Mouse (Mus musculus) cerebral cortex, adult 2 months (tissue): Measurements from ENCODE around the gene Fermt1.

Experiments
- WGBS: fragments of 180-500 bp; shearing (Covaris S2); methylation state at CpG from one replicate; pipeline ENCODE4 v1.1.7; 2018; 5-methylcytosine and 5-hydroxymethylcytosine counted together

Fermt1 gene

DNA sequence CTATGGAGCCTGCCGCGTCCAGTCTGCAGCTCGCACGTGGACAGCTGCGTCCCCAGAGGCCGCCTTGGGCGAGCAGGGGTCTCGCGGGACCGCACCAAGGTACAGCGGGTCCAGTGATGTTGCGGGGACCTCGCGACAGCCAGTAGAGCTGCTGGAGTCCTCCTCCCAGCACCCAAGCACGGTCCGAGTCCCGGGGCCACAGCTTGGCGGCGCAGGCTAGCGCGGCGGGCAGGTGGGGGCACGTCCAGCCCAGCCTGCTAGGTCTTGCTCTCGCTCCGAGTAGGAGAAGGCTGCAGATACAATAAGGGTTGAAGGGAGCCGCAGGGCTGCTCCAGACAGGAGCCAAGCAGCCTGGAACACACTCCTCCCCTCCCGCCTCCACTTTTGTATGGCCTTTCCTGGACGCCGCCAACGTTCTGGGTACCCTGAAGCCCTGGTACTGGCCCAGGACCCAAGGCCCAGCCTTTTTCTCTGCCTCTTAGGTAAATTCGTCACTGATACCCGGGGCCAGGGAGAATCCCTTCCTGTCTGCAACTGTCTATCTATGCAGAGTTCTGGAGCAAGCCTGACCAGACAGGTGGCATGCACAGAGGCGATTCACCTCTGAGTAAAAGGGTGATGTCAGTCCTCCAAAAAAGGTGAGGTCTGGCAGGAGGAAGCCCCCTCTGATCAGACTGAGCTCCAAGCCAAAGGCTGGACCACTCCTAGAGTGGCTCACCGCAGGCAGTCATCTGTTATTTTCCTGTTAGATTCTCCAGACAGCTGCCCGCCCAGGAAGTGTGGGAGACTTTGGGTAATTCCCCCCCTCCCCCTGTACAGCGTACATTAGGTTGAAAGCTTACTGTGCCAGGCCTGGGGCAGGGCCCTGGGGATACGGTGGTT is at the start of gene Fermt1:
Gene Fermt1 (minus strand): TSS at position 581 of the 882 bp plus-strand sequence.
- 4% methylated on average over 37 of the region's 37 CpGs for WGBS

DNA sequence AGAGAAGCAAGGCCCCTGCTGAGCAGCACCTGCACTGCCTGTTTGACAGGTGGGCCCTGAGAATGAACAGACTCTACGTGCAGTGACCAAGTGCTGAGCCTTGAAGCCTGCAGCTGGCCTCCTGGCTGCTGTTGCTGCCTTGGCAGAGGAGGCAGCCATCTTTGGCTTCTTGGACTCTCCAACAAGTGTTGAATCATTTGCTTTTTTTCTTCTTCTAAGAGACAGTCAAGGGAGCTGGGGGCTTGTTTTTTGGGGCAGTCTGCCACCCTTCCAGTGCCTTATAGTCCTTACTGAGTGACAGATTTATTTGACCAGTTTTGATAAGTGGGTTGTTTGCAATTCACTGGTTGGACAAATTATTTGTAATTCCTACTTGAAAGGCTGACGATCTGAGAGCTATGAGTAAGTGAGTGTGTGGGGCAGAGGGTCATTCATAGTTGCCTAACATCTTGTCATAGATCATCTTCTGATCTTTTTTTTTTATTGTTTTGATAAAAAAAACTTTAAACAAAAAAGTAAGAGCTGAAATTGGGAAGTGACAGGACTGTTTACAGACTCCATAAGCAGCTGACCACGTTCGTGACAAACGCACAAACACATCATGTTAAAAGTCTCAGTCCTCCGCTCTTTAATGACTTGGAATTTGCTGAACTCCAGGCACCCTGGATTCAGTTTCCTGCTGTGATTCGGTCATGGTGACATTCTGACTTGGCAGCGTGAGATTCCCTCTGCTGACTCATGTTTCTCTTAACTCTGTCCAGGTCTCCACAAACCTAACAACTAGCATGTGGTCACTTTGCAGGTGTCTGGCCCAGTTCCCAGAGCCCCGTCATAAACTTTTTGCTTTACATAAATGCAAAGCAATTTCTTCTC is 47.2 kb upstream of the Fermt1 start:
- WGBS: 75% methylated on average over 9 of the region's 9 CpGs

DNA sequence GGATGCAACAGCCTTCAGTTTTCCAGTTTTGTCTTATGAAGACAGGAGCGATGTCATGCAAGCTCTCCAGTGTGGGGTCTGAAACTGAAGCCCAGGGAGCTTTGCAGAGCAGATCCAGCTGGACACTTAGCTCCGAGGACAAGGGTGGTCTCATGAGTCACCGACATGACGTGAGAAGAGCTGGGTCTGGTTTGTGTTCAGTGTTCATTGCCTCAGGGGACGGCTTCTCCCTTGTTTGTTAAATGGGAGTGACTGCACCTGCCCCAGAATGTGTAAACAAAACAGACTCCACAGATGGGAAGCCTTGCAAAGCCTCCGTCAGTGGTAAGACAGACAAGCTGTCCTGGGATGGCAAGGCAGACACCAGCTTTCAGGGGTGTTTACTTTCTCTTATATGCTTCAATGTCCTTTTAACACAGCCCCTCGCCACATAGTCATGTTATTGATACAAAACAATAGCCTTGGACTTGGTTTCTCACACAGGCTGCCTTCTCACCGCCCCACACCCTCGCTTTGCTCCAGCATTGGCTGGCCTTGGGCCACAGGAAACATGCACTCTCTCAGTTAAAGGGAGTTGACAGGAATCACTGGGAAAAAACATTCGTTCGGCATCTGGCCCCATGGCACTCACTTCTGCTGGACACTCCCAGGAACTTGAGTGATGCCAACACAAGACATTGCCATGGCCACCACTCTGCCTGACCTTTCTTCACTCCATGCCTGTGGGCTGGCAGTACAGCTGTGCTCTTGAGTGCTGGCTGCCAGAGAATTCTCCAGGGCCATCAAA is 44.3 kb upstream of the Fermt1 start:
- 58% methylated on average over 11 of the region's 11 CpGs for WGBS

DNA sequence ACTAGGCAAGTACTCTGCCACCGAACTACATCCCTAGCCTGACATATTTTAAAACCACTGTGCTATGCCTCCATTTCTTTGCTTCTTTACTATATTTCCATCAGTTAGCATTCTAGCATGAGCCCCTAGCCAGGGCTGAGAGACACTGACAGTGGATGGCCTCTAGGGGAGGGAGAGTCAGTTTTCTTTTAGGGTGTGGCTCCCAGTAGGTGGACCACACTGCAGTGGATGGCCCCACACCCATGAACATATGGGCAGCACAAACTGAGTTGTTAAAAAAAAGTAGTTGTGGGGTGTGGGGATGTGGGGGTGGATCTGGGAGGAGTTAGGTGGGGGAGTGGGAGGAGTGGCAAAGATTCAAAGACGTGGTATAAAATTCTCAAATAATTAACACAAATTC is 27.6 kb upstream of the Fermt1 start:
- WGBS: 76% methylated on average over 2 of the region's 2 CpGs

DNA sequence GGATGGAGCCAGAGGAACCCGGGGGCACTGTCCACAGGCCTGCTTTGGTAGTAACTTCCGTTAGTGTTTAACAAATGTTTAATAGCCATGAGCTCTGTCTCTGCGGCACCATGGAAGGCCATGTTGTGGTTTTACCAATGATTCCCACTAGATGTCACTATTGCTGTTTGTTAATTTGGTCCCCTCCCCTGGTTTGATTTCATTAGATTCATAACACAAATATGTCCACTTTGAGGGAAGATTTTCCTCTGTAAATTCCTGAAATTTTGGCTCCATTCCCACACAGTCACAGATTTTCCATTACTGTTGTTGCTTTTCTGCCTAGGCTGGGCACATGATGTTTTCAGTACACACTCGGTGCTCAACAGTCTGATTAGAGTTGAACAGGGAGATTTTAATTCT is 25.1 kb upstream of the Fermt1 start:
- 18% methylated on average over 4 of the region's 4 CpGs for WGBS

DNA sequence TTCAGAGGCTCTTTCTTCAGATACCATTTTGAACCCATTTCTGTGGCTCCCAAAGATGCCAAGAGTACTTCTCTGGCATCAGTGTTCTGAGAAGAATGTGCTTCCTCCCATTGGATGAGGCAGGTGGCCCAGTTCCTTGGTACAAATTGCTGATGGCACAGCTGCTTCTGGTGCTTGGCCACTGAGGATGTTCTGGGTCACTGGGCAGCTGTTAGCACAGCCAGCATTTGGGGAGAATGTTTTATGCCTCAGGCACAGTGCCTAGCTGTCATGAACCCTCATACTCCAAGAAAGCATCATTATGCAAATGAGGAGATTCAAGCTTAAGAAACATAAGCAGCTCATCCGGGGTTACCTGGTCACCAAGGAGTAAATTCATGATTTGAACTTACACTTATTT is 12.1 kb upstream of the Fermt1 start:
- WGBS: 83% methylated on average over 1 of the region's 1 CpGs

DNA sequence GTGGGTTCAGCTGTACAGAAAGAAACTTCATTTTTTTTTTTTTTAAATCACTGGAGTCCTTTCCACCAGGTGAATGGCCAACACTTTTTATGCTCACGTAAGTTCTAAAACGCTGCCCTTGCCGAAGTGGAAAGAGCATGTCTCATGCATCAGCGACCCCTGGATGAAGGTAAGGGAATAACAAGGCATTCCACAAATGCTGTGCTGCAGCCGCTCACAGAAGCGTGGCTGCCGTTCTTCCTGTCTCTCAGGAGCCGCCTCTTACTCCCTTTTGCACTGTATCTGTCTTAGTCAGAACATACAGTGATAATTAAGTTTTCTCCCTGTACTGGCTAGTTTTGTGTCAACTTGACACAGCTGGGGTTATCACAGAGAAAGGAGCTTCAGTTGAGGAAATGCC is 6.5 kb upstream of the Fermt1 start:
- 4% methylated on average over 8 of the region's 8 CpGs for WGBS

DNA sequence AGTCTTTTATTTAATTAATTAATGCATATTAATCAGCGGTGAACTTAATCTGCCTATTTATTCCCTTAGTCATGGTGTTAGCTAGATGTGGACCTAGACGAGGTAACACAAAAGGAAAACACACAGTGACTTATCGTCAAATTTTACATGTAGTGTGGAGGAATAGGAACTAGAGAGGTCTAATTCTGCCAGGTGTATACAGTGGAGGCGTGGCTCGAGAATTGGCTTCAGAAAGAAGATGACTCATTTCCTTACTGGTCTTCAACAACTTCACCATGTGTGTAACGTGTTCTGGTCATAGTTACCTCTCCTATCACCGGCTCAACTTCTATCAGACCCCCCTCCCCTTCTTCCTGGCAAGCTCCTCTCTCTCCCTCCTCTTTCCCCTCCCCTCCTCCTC is 2.5 kb upstream of the Fermt1 start:
- 78% methylated on average over 7 of the region's 7 CpGs for WGBS

DNA sequence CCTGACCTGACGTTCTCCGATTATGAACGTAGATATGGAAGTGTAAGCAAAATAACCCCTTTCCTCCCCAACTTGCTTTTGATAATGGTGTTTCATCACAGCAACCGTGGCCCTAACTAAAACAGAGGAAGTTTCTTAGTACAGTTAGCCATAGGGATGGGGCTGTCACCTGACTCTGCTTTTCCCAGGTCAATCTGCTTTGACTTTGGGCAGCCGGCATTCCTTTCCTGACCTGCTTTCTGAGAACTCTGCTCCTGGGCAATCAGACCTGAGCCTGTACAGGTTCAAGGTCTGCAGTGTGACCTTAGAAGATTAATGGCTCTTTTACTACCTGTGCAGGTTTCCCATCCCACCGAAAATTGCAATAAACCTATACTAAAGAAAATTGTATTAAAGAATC is 1.3 kb upstream of the Fermt1 start:
- WGBS: 83% methylated on average over 6 of the region's 6 CpGs

DNA sequence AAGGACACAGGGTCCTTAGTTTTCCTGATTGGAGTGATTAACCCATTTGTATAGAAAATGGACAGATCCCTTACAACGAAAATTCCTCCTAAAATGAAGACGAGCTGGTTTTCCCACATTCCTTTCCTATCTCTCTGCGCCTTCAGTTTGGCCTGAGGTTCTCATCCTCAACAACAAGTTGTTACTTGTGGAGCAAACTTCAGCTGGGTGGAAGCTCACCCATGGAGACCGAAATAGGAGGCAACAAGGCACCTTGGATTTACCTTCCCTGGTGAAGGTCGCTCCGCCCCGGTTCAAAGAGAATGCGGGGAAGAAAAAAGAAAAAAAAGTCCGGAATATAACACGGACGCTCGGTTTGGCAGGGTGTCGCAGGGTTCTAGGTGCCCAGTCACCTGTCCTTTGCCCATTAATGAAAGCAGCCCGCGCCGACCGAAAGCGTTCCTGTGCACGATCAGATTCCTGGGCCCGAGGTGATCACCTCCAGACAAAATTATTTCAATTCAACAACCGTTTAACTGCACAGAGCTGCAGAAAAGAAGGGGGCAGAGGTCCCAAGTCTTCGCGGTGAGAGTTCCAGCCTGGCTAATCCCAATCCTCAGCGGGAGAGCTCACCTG is 888 bp downstream of the Fermt1 start:
- 12% methylated on average over 24 of the region's 24 CpGs for WGBS

DNA sequence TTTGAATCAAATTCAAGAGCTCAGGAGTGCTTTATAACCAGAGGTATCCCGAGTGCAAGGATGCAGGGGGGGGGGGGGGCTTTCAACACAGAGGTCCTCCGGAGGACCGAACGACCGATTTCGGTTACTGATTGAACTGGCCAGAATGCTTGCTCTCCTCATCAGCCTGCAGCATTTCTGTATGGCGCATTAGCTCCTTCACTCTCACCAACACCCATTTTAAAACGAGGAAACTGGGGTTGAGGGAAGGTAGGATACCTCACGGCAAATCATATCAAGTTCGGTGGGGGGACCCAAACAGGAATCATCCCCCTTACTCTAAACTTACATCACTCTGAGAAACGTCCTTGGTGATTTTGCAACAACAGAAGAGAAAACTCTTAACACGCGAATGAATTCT is 1.7 kb downstream of the Fermt1 start:
- 53% methylated on average over 13 of the region's 13 CpGs for WGBS

DNA sequence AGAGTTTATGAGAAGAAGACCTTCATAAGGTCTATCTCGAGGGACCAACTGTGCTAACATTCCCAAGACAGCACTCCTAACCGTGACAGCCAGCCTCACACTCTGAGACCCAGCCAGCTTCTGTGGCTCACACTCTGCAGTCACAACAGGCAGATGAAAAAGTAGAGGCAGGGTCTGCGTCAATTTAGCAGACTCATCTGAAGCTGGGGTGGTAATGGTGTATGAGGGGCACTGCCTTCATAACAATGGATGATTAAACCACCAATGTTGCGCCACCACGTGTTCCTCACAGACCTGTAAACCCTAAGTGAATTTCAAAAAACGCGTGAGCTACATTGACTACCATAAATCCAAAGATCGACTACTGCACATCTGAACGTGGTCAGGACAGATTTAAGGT is 2.1 kb downstream of the Fermt1 start:
- WGBS: 63% methylated on average over 9 of the region's 9 CpGs

DNA sequence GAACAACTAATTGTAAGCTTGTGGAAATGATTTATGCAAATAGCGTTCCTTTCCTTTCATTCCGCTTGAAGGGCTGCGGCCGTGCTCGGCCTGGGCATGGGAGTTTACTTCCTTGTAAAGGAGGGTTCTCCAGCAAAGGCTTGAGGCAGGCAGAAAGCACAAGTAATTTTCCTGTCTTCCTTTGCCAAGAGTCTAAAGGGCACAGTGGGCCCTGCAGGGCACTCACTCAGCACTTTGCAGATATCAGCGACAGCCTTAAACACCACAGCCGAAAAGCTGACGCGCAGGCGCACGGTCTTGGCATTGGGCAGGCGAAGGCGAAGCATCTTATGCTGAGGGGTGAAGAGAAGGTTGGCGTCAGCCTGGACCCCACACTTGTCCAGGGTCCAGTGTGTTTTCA is 6.7 kb downstream of the Fermt1 start:
- WGBS: 78% methylated on average over 14 of the region's 14 CpGs

DNA sequence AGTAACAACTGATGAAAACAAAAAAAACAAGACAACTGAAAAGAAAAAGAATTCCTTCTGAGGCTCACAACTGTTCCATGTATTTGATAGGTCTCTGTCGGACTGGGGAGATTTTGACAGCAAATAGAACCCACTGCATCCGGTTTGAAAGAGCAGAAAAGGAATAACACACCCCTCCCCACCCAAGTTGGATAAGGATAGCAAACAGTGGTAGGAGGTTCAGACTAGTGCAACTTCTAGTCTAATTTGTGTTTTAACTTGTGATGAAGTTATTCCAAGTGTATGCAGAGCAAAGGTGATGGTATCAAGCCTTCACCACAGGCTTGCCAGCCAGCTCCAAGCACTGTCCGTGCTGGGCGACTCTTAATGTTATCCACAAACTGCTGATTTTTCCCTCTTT is 9.5 kb downstream of the Fermt1 start:
- WGBS: 85% methylated on average over 4 of the region's 4 CpGs

DNA sequence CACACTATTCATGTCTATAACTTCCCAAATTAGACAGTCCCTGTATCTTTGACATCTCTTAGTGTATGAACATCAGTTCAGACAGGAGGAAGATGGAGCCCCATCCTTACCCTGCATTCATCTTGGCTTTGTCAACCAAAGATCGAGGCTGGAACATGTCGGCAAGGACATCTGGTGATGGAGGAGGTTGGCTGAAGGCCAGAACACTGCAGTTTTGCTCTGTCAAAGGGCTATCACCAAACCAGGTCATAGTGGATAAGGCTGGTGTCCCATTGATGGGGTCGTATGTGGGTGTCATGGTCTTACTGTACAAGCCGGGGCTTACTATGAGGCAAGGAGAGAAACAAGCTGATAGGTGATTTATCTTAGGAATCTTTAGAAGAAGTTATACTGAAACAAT is 11.0 kb downstream of the Fermt1 start:
- 89% methylated on average over 4 of the region's 4 CpGs for WGBS

DNA sequence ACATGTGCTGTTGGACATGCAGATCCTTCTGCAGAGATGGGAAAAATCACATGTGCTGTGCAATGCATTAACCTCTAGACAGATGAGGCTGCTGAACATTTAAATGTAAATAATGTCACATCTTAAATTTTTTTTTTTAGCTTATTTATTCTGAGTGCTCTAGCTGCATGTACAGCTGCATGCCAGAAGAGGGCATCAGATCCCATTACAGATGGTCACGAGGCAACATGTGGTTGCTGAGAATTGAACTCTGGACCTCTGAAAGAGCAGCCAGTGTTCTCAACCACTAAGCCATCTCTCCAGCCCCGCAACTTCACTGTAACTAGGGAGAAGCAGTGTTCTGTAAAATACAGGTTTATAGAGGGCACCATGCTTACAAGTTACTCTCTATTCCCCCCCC is 11.6 kb downstream of the Fermt1 start:
- 81% methylated on average over 2 of the region's 2 CpGs for WGBS

DNA sequence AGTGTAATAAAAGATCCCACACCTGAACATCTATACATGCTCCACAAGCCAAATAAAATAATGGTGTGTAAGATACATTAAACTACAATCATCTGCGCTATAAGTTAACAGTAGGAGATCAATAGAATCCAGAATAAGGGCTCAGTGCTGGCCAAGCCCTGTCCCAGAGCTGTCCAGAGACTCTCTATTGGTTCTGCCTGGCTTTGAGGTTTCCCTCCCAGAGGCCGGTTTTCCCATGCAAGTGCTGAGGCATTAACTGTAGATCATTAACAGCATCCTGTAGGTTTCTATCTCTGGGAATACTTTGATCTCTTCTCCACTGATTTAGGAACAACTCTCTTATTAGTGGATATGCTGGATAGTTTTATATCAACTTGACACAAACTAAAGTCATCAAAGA is 16.7 kb downstream of the Fermt1 start:
- WGBS: 90% methylated on average over 2 of the region's 2 CpGs

DNA sequence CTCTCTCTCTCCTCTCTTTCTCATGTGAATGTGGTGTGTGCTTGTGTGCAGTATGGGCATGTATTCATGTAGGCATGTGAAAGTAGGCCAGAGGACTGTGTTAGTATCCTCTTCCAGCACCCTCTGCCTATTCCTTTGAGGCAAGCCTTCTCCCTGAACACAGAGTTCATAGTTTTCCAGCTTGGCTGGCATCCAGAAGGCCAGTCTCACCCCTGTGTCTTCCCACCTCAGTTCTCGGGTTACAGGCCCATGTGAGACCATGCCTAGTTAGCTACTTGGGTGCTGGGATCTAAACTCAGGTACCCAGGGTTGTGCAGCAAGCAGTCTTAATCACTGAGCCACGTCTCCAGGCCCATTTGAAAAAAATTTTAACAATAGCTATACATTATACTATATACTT is 17.8 kb downstream of the Fermt1 start:
- 75% methylated on average over 2 of the region's 2 CpGs for WGBS

DNA sequence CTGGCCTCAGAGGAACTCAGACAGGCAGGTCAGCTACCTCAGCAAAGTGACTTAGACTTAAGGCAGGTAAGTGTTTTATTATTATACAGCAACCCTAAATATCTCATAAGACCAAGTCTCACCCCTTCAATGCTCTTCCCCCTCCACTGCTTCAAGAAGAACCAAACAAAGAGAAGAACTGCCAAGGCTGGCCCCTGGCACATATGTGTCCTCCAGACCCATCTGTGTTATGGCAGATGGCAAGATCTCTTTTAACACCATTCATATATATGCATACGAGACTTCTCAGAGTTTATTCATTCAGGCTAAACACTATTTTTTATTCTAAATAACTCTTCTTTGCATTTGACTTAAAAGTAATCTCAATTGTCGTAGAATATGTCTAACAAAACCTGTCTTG is 18.4 kb downstream of the Fermt1 start:
- 55% methylated on average over 2 of the region's 2 CpGs for whole genome bisulfite sequencing

DNA sequence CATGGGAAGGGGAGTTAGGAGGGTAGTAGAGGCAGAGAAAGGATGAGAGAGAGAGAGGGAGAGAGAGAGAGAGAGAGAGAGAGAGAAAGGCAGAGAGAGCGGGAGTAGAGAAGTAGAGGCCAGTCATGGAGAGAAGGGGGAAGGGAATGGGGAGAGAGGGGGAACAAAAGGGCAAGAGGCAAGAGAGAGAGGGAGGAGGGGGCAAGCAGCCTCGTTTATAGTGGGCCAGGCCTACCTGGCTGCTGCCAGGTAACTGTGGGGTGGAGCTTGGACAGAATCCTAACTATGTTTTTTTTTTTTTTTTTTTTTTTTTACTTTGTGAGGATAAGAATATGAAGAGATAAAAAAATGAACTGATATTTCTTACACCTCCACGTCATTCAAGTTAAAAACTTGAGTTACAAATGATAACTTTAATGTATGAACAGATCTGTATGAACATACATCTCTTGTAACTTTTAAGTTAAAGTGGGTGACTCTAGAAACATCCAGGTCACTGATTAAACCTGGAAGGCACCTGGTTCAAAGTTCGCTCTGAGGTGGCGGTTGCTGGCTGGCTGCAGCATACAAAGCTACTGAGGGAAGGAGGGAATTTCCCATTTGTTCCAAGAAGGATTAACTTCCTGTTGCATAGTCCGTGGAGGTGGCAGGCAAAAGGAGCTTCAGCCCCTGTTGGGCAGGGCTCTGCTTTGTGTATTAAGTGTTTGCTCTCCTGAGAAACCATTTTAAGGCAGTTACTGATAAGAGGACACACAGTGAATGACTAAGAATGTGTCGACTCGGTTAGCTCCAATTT is 22.2 kb downstream of the Fermt1 start:
- 57% methylated on average over 8 of the region's 8 CpGs for WGBS
